Mouse (Mus musculus): ENCODE measurements at regions not wholly inside any gene's neighbourhood (a gene's known extent, or its start where the extent isn't known, plus 50 kb on each side); places are given as distances from the start of the nearest gene placed in this dataset.

DNA sequence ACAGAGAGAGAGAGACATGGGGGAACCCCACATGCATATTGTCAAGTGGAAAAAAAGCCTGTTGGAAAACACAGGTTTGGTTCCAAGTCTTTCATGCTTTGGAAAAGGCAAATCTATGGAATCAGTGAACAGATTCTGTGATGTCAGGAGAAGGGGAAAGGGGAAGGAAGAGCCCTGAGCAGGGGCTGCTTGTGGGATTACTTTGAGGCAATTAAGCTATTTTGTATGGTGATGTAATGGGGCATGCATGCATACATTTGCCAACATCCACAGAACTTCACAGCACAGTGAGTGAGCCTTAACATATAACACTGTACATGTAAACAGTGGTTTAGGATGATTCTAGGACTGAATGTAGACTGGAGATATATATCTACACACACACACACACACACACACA is 221.0 kb upstream of the 9630041A04Rik start:
- Histone ChIP-seq H3K4me1 (no peaks in the 10 kb centered on the region), H3K4me3 (no peak overlapping the region), H3K27ac (no peak overlapping the region), H3K27me3 (replicated peaks) (no peaks in the 10 kb centered on the region), H3K4me2 (replicated peaks) (no peak overlapping the region), H3K36me3 (no peaks in the 10 kb centered on the region), H3K9me3 (no peaks in the 10 kb centered on the region), H3K9ac (no peak overlapping the region)
- ATAC-seq (ENCODE audit: low FRiP score, low read depth), result no peak

DNA sequence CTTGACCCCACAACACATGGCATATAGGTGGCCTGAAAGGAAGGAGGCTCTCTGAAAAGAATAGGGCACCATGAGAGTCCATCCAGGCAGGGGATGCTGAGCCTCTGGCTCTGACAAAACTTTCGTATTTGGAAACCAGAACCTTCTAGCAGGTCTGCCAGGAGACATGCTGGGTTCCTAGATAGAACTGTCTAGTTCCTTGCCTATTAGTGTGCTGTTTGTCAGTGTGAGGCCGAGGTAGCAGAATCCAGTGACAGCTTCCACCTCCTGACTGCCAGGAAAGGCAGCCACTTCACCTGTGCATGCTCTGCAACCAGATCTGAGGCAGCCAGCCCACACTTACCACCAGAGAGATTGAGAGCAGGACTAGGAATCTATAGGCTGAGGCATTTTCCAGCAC is 245.4 kb upstream of the 9630041A04Rik start:
- no peaks in the 10 kb centered on the region for H3K4me1 ChIP-seq
- no peak overlapping the region for H3K4me3 ChIP-seq
- no peaks in the 10 kb centered on the region for H3K27me3 ChIP-seq (replicated peaks)
- H3K27ac ChIP-seq, result no peak overlapping the region
- ATAC-seq (ENCODE audit: low FRiP score, low read depth), result no peak
- H3K9ac ChIP-seq, result no peak overlapping the region
- no peaks in the 10 kb centered on the region for H3K36me3 ChIP-seq
- no peaks in the 10 kb centered on the region for H3K9me3 ChIP-seq
- no peak overlapping the region for H3K4me2 ChIP-seq (replicated peaks)
- 93% methylated on average over 2 of the region's 2 CpGs for WGBS

DNA sequence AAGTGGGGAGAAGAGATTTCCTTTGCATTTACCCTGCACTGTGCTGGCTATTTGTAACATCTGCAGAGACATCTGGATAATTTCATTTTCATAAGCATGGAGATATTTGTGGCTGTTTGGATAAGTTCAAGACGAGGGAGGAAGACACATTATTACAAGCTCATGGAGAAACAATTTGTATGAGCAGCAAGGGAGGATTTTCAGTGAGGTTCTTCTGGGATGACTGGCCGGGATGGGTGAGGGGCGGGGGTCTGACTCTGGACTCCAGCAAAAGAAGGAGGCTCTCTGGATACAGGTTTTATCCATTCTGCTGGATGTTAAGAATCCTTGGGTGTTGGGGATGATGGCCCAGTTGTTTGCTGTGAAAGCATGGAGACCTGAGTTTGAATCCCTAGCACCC is 246.5 kb upstream of the 9630041A04Rik start:
- no peaks in the 10 kb centered on the region for H3K36me3 ChIP-seq
- WGBS, result 82% methylated on average over 3 of the region's 3 CpGs

DNA sequence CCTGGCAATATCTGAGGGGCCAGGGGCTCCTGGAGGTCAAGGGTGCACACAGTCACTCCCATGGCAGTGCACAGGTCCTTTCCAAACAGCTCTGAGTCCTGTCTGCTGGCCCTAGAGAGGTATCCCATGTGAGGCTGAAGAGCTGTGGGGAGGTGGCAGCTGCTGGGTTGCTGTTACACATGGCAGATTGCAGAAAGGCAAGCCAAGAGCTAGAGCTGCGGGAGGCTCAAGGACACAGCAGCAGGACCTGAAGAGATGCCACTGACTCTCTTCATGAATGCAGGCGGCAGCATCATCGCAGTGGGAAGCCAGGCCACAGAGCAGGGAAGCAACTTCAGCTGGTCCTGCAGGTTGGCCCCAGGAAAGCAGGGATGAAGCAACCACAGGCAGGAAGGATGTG is 247.7 kb upstream of the 9630041A04Rik start:
- WGBS, result 70% methylated on average over 3 of the region's 3 CpGs

More for the DNA sequence above, 246.5 kb upstream of the 9630041A04Rik start:
- H3K9ac ChIP-seq, result no peak overlapping the region
- no peaks in the 10 kb centered on the region for H3K4me1 ChIP-seq
- ATAC-seq (ENCODE audit: low FRiP score, low read depth), result no peak
- H3K4me2 ChIP-seq (replicated peaks), result no peak overlapping the region
- H3K27me3 ChIP-seq (replicated peaks), result no peaks in the 10 kb centered on the region
- H3K4me3 ChIP-seq, result no peak overlapping the region
- no peaks in the 10 kb centered on the region for H3K9me3 ChIP-seq
- H3K27ac ChIP-seq, result no peak overlapping the region

DNA sequence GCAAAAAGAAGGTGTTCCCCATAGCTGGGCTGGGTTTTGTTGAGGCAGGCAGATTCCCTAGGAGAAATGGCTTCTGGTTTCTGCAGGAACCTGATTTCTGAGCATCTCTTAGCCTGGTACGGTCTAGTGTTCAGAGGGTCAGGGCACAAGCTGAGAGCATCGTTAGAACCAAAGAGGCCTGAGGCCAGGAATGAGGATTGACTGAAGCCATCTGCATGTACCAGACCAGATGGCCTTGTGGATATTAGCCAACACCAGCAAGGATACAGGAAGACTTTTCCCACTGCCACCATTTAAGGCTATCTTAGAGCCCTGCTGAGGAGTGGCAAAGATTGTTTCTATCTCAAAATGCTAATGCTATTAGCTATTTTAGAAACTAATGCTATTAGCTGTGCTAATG is 248.2 kb upstream of the 9630041A04Rik start:
- H3K4me3 ChIP-seq, result no peak overlapping the region
- H3K4me1 ChIP-seq, result no peaks in the 10 kb centered on the region
- no peak overlapping the region for H3K27ac ChIP-seq
- no peaks in the 10 kb centered on the region for H3K36me3 ChIP-seq
- H3K9ac ChIP-seq, result no peak overlapping the region
- no peaks in the 10 kb centered on the region for H3K27me3 ChIP-seq (replicated peaks)
- H3K4me2 ChIP-seq (replicated peaks), result no peak overlapping the region
- no peaks in the 10 kb centered on the region for H3K9me3 ChIP-seq
- no peak for ATAC-seq (ENCODE audit: low FRiP score, low read depth)
- WGBS, result 84% methylated on average over 2 of the region's 2 CpGs

More for the DNA sequence above, 247.7 kb upstream of the 9630041A04Rik start:
- ATAC-seq (ENCODE audit: low FRiP score, low read depth), result no peak
- Histone ChIP-seq H3K9ac (no peak overlapping the region), H3K36me3 (no peaks in the 10 kb centered on the region), H3K4me2 (replicated peaks) (no peak overlapping the region), H3K4me3 (no peak overlapping the region), H3K27ac (no peak overlapping the region), H3K27me3 (replicated peaks) (no peaks in the 10 kb centered on the region), H3K4me1 (no peaks in the 10 kb centered on the region), H3K9me3 (no peaks in the 10 kb centered on the region)

DNA sequence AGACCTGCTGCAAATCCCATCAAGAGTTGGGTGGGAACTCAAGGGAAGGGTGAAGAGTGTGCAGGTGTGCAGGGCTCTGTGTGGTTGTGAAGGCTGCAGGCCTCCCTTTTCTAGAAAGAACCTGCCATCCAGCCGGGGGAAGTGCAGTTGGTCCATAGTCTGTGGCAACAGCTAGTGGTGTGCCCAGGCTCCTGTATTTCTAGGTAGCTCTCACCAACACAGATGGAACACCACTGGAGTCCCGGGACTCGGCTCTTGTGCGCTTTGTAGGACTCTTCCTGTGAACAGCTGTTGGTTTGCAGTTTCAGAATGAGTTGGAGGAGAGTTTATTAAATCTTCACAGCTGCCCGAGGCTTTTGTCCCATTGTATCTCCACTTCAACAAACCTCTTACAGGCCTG is 248.7 kb upstream of the 9630041A04Rik start:
- WGBS, result 88% methylated on average over 5 of the region's 5 CpGs
- Histone ChIP-seq H3K27ac (no peak overlapping the region), H3K9me3 (no peaks in the 10 kb centered on the region)

DNA sequence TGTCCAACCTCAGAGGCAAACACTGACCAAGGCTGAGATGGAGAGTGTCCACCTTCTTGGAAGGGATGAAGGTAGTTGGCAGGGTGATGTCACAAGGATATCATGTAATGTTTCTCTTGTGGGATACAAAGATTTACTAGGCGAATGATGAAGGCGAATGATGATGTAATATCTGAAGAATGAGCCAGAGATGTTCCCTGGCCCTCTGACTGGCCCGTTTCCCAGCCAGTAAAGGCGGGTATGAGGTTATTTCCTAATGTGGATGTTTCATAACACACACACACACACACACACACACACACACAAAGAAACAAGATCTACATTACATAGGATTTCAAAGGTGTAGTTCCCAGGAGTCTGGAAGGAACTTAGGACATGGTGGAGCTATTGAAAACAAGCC is 249.1 kb upstream of the 9630041A04Rik start:
- no peak overlapping the region for H3K4me3 ChIP-seq
- 85% methylated on average over 4 of the region's 4 CpGs for WGBS
- no peak overlapping the region for H3K9ac ChIP-seq
- ATAC-seq (ENCODE audit: low FRiP score, low read depth), result no peak
- no peak overlapping the region for H3K4me2 ChIP-seq (replicated peaks)
- H3K4me1 ChIP-seq, result no peaks in the 10 kb centered on the region
- H3K27me3 ChIP-seq (replicated peaks), result no peaks in the 10 kb centered on the region
- no peak overlapping the region for H3K27ac ChIP-seq
- H3K36me3 ChIP-seq, result no peaks in the 10 kb centered on the region
- no peaks in the 10 kb centered on the region for H3K9me3 ChIP-seq

More for the DNA sequence above, 248.7 kb upstream of the 9630041A04Rik start:
- no peak overlapping the region for H3K4me3 ChIP-seq
- no peaks in the 10 kb centered on the region for H3K4me1 ChIP-seq
- H3K27me3 ChIP-seq (replicated peaks), result no peaks in the 10 kb centered on the region
- H3K9ac ChIP-seq, result no peak overlapping the region
- no peak overlapping the region for H3K4me2 ChIP-seq (replicated peaks)
- no peak for ATAC-seq (ENCODE audit: low FRiP score, low read depth)
- H3K36me3 ChIP-seq, result no peaks in the 10 kb centered on the region

DNA sequence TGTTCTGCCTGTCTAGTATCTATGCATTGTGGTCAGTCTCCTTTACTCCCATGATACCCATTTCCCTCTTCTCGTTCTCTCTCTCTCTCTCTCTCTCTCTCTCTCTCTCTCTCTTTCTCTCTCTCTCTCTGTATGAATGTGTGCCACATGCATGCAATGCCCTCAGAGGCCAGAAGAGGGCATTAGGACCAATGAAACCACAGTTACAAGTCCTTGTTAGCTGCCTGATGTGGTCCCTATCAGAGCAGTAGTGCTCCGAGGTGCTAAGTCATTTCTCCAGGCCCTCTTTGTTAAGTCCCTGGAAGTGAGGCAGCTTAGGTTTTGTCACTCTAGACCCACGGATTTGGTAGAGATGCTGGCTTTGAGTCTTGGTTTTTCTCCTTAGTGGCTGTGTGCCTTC is 250.2 kb upstream of the 9630041A04Rik start:
- Histone ChIP-seq H3K4me3 (no peak overlapping the region), H3K9me3 (no peaks in the 10 kb centered on the region), H3K4me2 (replicated peaks) (no peak overlapping the region), H3K4me1 (no peaks in the 10 kb centered on the region), H3K9ac (no peak overlapping the region), H3K27ac (no peak overlapping the region), H3K36me3 (no peaks in the 10 kb centered on the region), H3K27me3 (replicated peaks) (no peaks in the 10 kb centered on the region)
- 32% methylated on average over 3 of the region's 3 CpGs for WGBS
- ATAC-seq (ENCODE audit: low FRiP score, low read depth), result no peak

DNA sequence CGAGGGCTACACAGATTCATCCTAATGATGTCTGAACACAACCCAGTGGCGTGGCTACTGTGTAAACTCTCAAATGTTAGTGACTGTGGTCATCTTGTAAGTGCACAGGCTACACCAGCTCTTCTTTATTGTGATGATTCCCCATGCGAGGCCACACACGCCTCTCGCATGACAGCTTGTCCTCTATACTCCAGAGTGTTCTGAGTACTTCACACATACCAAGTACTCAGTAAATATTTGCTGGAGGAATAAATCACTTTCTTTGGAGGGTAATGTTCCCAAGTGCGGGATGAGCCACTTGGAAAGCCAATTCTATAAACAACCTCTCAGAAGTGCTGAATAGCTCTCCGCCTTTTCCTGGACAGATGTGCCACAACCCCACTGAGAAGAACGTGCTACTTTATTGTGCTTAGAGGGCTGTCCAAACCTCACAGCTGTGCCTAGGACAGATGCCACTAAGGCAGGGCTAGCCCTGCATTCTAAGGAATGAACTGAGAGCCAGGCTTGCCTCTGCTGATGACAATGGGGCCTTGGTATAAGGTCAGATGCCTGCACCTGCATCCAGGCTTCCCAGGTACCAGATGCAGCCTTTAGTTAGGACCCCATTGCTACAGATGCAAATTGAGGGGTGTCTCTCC is 250.7 kb upstream of the 9630041A04Rik start:
- ATAC-seq (ENCODE audit: low FRiP score, low read depth), result no peak
- Histone ChIP-seq H3K36me3 (no peaks in the 10 kb centered on the region), H3K9me3 (no peaks in the 10 kb centered on the region), H3K27me3 (replicated peaks) (no peaks in the 10 kb centered on the region), H3K4me3 (no peak overlapping the region), H3K27ac (no peak overlapping the region), H3K9ac (no peak overlapping the region), H3K4me2 (replicated peaks) (no peak overlapping the region), H3K4me1 (no peaks in the 10 kb centered on the region)
- WGBS, result 54% methylated on average over 8 of the region's 8 CpGs

DNA sequence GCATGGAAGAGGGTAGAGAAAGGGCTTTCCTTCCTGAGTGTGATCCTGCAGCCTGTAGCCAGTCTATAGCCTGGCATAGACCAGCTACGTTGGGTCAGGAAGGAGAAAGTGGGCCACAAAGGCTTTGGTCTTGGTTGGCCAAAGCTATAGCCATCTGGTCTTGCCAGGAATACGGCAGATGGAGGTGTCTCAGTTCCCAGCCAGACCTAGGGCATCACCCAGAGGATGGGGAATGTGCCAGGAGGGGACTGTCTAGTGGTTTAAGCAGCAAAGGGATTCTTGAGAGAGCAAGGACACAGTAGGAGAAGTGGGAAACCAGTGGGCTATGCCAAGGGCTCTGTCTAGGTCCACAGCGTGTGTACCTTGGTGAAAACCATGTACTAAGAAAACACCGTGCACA is 251.3 kb upstream of the 9630041A04Rik start:
- no peak overlapping the region for H3K4me3 ChIP-seq
- H3K9ac ChIP-seq, result no peak overlapping the region
- no peaks in the 10 kb centered on the region for H3K4me1 ChIP-seq
- H3K27ac ChIP-seq, result no peak overlapping the region
- WGBS, result 83% methylated on average over 4 of the region's 4 CpGs
- H3K4me2 ChIP-seq (replicated peaks), result no peak overlapping the region
- no peaks in the 10 kb centered on the region for H3K27me3 ChIP-seq (replicated peaks)
- no peaks in the 10 kb centered on the region for H3K36me3 ChIP-seq
- no peak for ATAC-seq (ENCODE audit: low FRiP score, low read depth)
- no peaks in the 10 kb centered on the region for H3K9me3 ChIP-seq

DNA sequence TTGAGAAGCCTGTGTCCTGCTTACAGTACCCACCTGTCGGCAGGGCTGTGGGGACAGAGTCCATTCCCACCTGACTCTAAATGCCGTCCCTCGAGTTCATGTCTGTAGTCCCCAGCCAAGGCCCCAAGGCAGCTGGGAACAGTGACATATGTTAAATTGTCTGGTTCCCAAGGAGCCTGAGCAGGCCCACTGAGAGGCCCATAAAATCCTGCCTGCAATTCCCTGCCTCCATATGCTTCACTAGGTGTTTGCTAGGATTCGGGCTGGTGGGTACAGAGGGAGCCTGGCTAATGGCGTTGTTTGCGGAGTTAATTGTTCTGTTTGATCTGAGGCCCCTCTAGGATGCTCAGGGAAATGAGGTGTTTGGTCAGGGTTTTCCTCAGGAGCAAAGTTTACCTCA is 258.8 kb upstream of the 9630041A04Rik start:
- ATAC-seq (ENCODE audit: low FRiP score, low read depth), result no peak

DNA sequence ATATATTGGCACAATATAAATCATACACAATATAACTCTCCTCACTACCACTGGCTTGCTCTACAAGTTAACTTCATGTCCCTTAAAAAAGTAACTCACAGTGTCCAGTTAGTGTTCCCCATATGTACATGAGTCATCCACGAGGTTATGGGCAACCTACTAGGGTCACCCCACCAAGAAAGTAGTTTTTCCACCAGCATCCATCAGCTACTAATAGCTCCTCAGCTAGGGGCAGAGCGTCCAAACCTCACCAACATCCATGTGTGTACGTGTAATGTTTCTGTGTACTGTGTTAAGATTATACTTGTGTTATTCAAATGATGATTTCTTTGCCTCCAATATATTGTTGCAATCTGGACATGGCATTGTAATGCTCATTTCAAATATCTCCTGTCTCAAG is 264.7 kb upstream of the 9630041A04Rik start:
- Histone ChIP-seq H3K4me3 (no peak overlapping the region), H3K36me3 (no peaks in the 10 kb centered on the region), H3K27me3 (replicated peaks) (no peaks in the 10 kb centered on the region), H3K9ac (no peak overlapping the region), H3K9me3 (no peaks in the 10 kb centered on the region), H3K4me2 (replicated peaks) (no peak overlapping the region), H3K4me1 (no peaks in the 10 kb centered on the region), H3K27ac (no peak overlapping the region)
- ATAC-seq (ENCODE audit: low FRiP score, low read depth), result no peak
- WGBS, result 87% methylated on average over 3 of the region's 3 CpGs

More for the DNA sequence above, 258.8 kb upstream of the 9630041A04Rik start:
- Histone ChIP-seq H3K27me3 (replicated peaks) (no peaks in the 10 kb centered on the region), H3K9me3 (no peaks in the 10 kb centered on the region), H3K4me2 (replicated peaks) (no peak overlapping the region), H3K27ac (no peak overlapping the region), H3K4me3 (no peak overlapping the region), H3K9ac (no peak overlapping the region), H3K4me1 (no peaks in the 10 kb centered on the region), H3K36me3 (no peaks in the 10 kb centered on the region)
- 28% methylated on average over 6 of the region's 6 CpGs for WGBS

DNA sequence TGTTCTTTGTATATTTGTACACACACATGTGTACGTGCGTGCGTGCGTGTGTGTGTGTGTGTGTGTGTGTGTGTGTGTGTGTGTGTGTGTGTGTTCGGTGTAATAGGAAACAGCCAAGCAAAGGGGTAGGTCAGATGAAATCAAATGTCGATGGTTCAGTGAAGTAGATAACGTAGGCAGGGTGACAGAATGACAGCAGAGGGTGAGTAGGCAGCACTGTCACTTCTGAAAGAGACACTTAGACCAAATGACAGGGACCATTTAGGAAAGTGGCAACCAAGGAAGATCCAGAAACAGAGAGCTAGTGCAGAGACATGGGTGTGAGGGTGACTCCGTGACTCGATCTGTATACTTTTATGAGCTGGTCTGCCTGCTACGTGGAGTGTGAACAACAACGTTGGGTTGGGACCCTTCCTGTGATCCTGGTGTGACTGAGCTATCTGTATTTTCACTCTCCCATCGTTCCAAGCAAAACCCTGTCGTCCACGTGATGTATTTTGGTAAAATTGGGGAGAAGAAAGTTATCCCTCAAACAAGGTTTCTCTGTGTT is 266.5 kb upstream of the 9630041A04Rik start:
- Histone ChIP-seq H3K9me3 (no peaks in the 10 kb centered on the region), H3K4me1 (no peaks in the 10 kb centered on the region), H3K4me3 (no peak overlapping the region), H3K27ac (no peak overlapping the region), H3K27me3 (replicated peaks) (no peaks in the 10 kb centered on the region), H3K36me3 (no peaks in the 10 kb centered on the region), H3K9ac (no peak overlapping the region), H3K4me2 (replicated peaks) (no peak overlapping the region)
- no peak for ATAC-seq (ENCODE audit: low FRiP score, low read depth)
- WGBS, result 86% methylated on average over 14 of the region's 14 CpGs
